Mouse (Mus musculus): Measurements from ENCODE around the gene Sh3bgrl.

- TF ChIP-seq CTCF (IDR thresholded peaks at IDR 0.05; ENCODE audit: extremely low read depth, insufficient read depth, low read length) (no peak), POLR2A (IDR thresholded peaks at IDR 0.05; ENCODE audit: extremely low read depth, insufficient read depth, low read length) (no peak)
Measured at GRCm38 (mm10) chrX:109136820-109137219, 41.7 kb downstream of the Sh3bgrl start.

Measured in cortical plate, adult 2 months (tissue).